Mouse (Mus musculus) megakaryocyte, embryonic 14.5 days (primary cell): ENCODE measurements around the gene Dnajc25.

Experiments used
- FLI1 ChIP-seq: IDR thresholded peaks from 2 replicates; pipeline ENCODE4 v1.6.1; 2012; ENCODE audit warnings: low read length, inconsistent platforms, mixed read lengths
- GATA1 ChIP-seq: IDR thresholded peaks from 3 replicates; pipeline ENCODE4 v1.6.1; 2012; ENCODE audit warnings: mixed read lengths, low read length, inconsistent platforms, borderline replicate concordance

GRCm38 (mm10) chr4:59040397-59041287 is 45.8 kb downstream of the Dnajc25 start:
- TF ChIP-seq FLI1 (no peak), GATA1 (no peak)
